Mouse (Mus musculus) heart, embryonic 16.5 days (tissue): ENCODE results near the gene Rbp1. TPM values are rescaled to one million over a fixed set of nuclear protein-coding genes. Genes with fewer than 3 reads are reported as not detected.

Experiments
- ATAC-seq: fragments of 200-750 bp; cut with Nextera tagmentation; replicated peaks from 2 replicates; pipeline ENCODE4 v1.8.0; 2017; ENCODE audit warnings: moderate number of reproducible peaks; ENCODE audit not compliant: insufficient read depth, low FRiP score; ENCODE audit errors: extremely low read depth
- H3K27ac ChIP-seq: fragments of 300-500 bp; sonication (generic); 2 replicates; pipeline ENCODE4 v1.5.1; 2014; ENCODE audit warnings: mild to moderate bottlenecking, low read length, control low read depth, moderate library complexity
- H3K27me3 ChIP-seq: fragments of 300-500 bp; sonication (generic); 2 replicates; pipeline ENCODE4 v1.6.1; 2014; ENCODE audit warnings: low read length, mixed read lengths; ENCODE audit not compliant: control insufficient read depth, insufficient read depth
- H3K36me3 ChIP-seq: fragments of 300-500 bp; sonication (generic); 2 replicates; pipeline ENCODE4 v1.6.1; 2014; ENCODE audit not compliant: control insufficient read depth, insufficient read depth
- H3K4me1 ChIP-seq: fragments of 300-500 bp; sonication (generic); 2 replicates; pipeline ENCODE4 v1.6.1; 2014; ENCODE audit warnings: low read length, mixed read lengths; ENCODE audit not compliant: control insufficient read depth, insufficient read depth
- H3K4me2 ChIP-seq: fragments of 300-500 bp; sonication (generic); 2 replicates; pipeline ENCODE4 v1.6.1; 2014; ENCODE audit warnings: low read depth, mild to moderate bottlenecking, control low read depth, low read length
- H3K4me3 ChIP-seq: fragments of 300-500 bp; sonication (generic); 2 replicates; pipeline ENCODE4 v1.5.1; 2014; ENCODE audit warnings: mild to moderate bottlenecking, control low read depth, low read length
- H3K9ac ChIP-seq: fragments of 300-500 bp; sonication (generic); 2 replicates; pipeline ENCODE4 v1.6.1; 2014; ENCODE audit warnings: low read length, control low read depth
- H3K9me3 ChIP-seq: fragments of 300-500 bp; sonication (generic); replicated peaks from 2 replicates; pipeline ENCODE4 v1.6.1; 2016; ENCODE audit warnings: low read length; ENCODE audit not compliant: control insufficient read depth
- WGBS: fragments of 180-500 bp; shearing (Covaris S2); extraction: QIAGEN DNeasy Blood & Tissue Kit; methylation state at CpG from one replicate; pipeline ENCODE4 v1.1.7; 2014; 5-methylcytosine and 5-hydroxymethylcytosine counted together
- polyA plus RNA-seq: library from polyadenylated mRNA; unstranded; fragments of >200 nt; fragmentation: Nextera tagmentation; extraction: Ambion mirVana; gene quantifications from 2 replicates; pipeline ENCODE4 v1.2.1, GENCODE M21; 2015

The Rbp1 gene
- polyA plus RNA-seq, 1 experiment from 2014 or later: 40.9 TPM

- no peaks in the 10 kb centered on the region for H3K27me3 ChIP-seq
- H3K4me2 ChIP-seq: no peak overlapping the region
- H3K27ac ChIP-seq: no peak overlapping the region
- H3K36me3 ChIP-seq: no peaks in the 10 kb centered on the region
- H3K9me3 ChIP-seq: no peaks in the 10 kb centered on the region
- ATAC-seq: no peak
- H3K4me1 ChIP-seq: no peaks in the 10 kb centered on the region
- H3K9ac ChIP-seq: no peak overlapping the region
- WGBS: 83% methylated on average over 2 of the region's 2 CpGs
- H3K4me3 ChIP-seq: no peak overlapping the region
Observed at GRCm38 (mm10) chr9:98480172-98480749, 57.5 kb downstream of the Rbp1 start.

GRCm38 (mm10) chr9:98482256-98482655 is 59.5 kb downstream of the Rbp1 start:
- H3K4me1 ChIP-seq: no peaks in the 10 kb centered on the region
- no peaks in the 10 kb centered on the region for H3K9me3 ChIP-seq
- WGBS: 52% methylated on average over 4 of the region's 4 CpGs
- no peaks in the 10 kb centered on the region for H3K27me3 ChIP-seq
- ATAC-seq: no peak
- H3K4me3 ChIP-seq: no peak overlapping the region
- no peak overlapping the region for H3K4me2 ChIP-seq
- no peaks in the 10 kb centered on the region for H3K36me3 ChIP-seq
- no peak overlapping the region for H3K9ac ChIP-seq
- H3K27ac ChIP-seq: no peak overlapping the region

DNA sequence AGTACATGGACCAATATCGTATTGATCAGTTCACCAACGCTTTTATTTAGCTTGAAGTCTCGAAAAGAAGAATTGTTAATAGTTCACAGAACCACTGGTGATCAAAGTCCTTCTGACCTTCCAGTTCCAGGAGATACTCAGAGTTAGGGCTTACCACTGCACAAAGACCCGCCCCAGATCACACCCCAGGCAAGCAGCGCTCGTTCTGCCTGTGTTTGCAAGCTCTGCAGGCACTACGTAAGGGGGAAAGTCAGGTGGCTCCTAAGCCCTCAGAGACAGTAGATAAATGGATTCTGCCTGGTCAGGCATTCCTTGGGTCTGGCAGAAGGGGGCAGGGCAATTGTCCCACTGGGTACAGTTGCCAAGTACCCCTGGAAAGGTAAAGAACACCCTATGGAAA is 62.3 kb downstream of the Rbp1 start:
- Histone ChIP-seq H3K9me3 (no peaks in the 10 kb centered on the region), H3K36me3 (no peaks in the 10 kb centered on the region), H3K4me2 (no peak overlapping the region), H3K4me1 (peaks cover 3% of the 10 kb centered on the region), H3K27me3 (no peaks in the 10 kb centered on the region), H3K27ac (no peak overlapping the region), H3K4me3 (no peak overlapping the region), H3K9ac (no peak overlapping the region)
- 75% methylated on average over 7 of the region's 7 CpGs for WGBS
- ATAC-seq: no peak

DNA sequence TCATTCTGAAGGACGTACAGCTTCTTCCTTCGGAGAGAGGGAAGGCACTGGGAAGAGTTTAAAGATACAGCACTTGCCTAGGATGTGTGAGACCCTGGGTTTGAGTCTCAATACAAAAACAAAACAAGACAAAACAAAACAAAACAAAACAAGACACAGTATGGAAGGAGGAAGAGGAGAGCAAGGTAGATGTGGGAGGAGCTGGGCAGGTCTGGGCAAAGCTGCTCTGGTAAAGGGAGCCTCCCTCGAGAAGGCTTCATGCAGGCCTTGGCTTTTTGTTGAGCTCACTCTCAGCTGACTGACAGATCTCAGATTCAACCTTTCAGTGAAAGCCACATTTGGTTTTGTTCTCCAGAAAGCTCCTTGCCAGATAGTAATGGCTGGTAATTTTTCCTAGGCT is 63.1 kb downstream of the Rbp1 start, which contains the start of gene Rbp2:
Rbp2 (plus strand) TSS at position 301 of the 400 bp plus-strand sequence.
- Histone ChIP-seq H3K27ac (no peak within 1 kb of the TSS), H3K36me3 (no peaks in the 10 kb centered on the region), H3K4me1 (peaks cover 5% of the 10 kb centered on the region), H3K4me2 (no peak within 1 kb of the TSS), H3K27me3 (no peaks in the 10 kb centered on the region), H3K9ac (no peak within 1 kb of the TSS), H3K4me3 (no peak within 1 kb of the TSS), H3K9me3 (no peaks in the 10 kb centered on the region)
- ATAC-seq: no peak
- 80% methylated on average over 3 of the region's 3 CpGs for WGBS

DNA sequence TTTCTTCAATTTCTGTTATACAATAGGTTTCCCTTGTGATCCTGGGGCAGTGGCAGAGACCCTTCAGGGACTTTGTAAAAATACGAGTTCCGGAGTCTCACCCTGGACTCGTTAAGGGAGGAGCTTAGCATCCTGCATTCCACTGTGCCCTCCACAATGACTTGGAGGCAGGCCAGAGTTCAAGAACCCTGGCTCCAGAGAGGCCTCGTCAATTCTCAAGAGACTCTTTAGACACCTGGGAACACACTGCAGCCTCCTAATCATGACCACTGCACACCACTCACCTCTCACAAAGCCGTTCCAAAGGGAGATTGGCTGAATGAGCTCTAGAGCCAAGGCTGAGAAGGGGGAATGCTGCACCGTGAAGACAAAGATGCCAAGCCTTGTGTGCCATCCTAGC is 64.5 kb downstream of the Rbp1 start:
- H3K4me3 ChIP-seq: no peak overlapping the region
- ATAC-seq: no peak
- H3K36me3 ChIP-seq: no peaks in the 10 kb centered on the region
- H3K9ac ChIP-seq: no peak overlapping the region
- no peak overlapping the region for H3K4me2 ChIP-seq
- no peaks in the 10 kb centered on the region for H3K27me3 ChIP-seq
- H3K27ac ChIP-seq: no peak overlapping the region
- H3K4me1 ChIP-seq: peaks cover 5% of the 10 kb centered on the region
- H3K9me3 ChIP-seq: no peaks in the 10 kb centered on the region
- WGBS: 32% methylated on average over 6 of the region's 6 CpGs

GRCm38 (mm10) chr9:98489532-98489931 is 66.8 kb downstream of the Rbp1 start:
- Histone ChIP-seq H3K27ac (no peak overlapping the region), H3K4me1 (peaks cover 5% of the 10 kb centered on the region), H3K27me3 (no peaks in the 10 kb centered on the region), H3K4me2 (no peak overlapping the region), H3K36me3 (no peaks in the 10 kb centered on the region), H3K9me3 (no peaks in the 10 kb centered on the region), H3K9ac (no peak overlapping the region), H3K4me3 (no peak overlapping the region)
- WGBS: 67% methylated on average over 4 of the region's 4 CpGs
- ATAC-seq: no peak

DNA sequence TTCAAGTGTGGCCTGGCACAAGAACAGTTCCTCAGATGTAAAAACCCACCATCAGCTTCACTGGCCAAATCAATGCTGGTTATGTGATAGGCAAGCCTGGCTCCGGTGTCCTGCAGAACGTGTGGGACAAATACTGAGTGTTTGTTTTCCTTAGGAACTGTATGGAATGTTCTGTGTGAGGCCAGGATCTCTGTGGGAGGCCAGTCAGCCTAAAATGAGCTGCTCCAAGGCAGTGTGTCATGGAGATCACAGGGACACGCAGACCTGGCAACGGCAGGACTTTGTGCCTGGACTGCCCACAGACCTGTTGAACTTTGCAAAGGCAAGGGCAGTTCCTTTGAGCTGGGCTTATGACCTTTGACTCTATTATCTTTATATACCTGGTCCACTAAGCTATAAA is 67.4 kb downstream of the Rbp1 start:
- 44% methylated on average over 4 of the region's 4 CpGs for WGBS
- H3K27ac ChIP-seq: no peak overlapping the region
- H3K4me2 ChIP-seq: no peak overlapping the region
- H3K9me3 ChIP-seq: no peaks in the 10 kb centered on the region
- no peaks in the 10 kb centered on the region for H3K36me3 ChIP-seq
- 0 out of 2 replicates have a peak, but pooled peaks have one; percentile 29 for ATAC-seq
- no peak overlapping the region for H3K4me3 ChIP-seq
- peaks cover 5% of the 10 kb centered on the region for H3K4me1 ChIP-seq
- no peaks in the 10 kb centered on the region for H3K27me3 ChIP-seq
- no peak overlapping the region for H3K9ac ChIP-seq

DNA sequence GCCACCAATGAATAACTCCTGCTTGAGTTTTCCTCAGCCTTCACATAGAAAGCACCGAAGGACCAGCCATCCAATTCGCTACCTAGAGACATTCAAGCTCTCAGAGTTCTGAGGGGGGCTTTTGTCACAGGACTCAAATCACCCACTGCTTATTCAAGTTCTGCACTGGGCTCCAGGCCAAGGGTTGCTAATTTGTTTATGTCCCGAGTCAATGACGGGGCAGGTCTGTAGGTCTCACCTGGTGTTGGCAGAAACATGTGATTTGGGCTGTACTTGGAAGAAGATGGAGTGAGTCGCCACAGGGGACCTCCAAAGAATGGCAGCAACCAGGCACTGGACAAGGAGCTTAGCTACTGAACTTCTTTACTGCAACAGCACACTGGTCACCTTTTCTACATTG is 68.3 kb downstream of the Rbp1 start:
- Histone ChIP-seq H3K27ac (no peak overlapping the region), H3K4me1 (peaks cover 5% of the 10 kb centered on the region), H3K27me3 (no peaks in the 10 kb centered on the region), H3K4me3 (no peak overlapping the region), H3K36me3 (no peaks in the 10 kb centered on the region), H3K9ac (no peak overlapping the region), H3K9me3 (no peaks in the 10 kb centered on the region), H3K4me2 (no peak overlapping the region)
- no peak for ATAC-seq
- 79% methylated on average over 5 of the region's 5 CpGs for WGBS

DNA sequence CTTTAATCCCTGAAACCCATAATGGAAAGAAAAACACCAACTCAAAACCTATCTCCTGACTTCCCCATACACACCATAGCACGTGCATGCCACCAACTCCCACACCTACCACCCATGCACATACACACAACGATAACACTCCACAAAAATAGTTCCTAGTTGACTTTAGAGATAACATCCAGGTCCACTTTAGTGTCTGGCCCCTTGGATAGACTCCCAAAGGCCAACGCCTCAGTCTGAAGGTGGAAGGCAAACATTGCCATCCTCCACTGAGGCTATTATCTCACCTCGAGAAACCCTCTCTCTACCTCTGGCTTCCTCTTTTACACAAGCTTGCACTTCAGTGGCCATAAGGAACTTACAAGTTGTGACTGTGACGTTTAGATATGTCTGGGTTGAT is 69.5 kb downstream of the Rbp1 start:
- H3K4me2 ChIP-seq: no peak overlapping the region
- no peaks in the 10 kb centered on the region for H3K9me3 ChIP-seq
- no peak for ATAC-seq
- H3K9ac ChIP-seq: no peak overlapping the region
- H3K27me3 ChIP-seq: no peaks in the 10 kb centered on the region
- H3K27ac ChIP-seq: no peak overlapping the region
- H3K4me1 ChIP-seq: peaks cover 5% of the 10 kb centered on the region
- 51% methylated on average over 5 of the region's 5 CpGs for WGBS
- H3K36me3 ChIP-seq: no peaks in the 10 kb centered on the region
- no peak overlapping the region for H3K4me3 ChIP-seq
